In genomic region chr9:82826426-82826825, GRCm38 (mm10) we compare ENCODE assay signal across 10 mouse cellular contexts. TPM values are rescaled to one million over a fixed set of nuclear protein-coding genes. Genes with fewer than 3 reads are reported as not detected.
"Had no signal": no experiment of that assay in that cellular context is flagged by ENCODE, and none has a peak within 500 bp of the region (broad histone marks: within the 10 kb centered on the region; RNA-seq: fewer than 3 reads in every experiment).

No protein-coding gene starts in this region.

- DNase-seq: kidney, adult 18-20 months; kidney, postnatal 10 days; kidney, postnatal 4 days; liver, embryonic 13.5 days; lung, adult 18-20 months; thymus, postnatal 4 days had no signal

- H3K36me3 ChIP-seq: liver, embryonic 13.5 days; midbrain, embryonic 12.5 days had no signal

- H3K27ac ChIP-seq: limb, embryonic 15.5 days; liver, embryonic 13.5 days; midbrain, embryonic 12.5 days; neural tube, embryonic 12.5 days had no signal

- H3K27me3 ChIP-seq: limb, embryonic 15.5 days; liver, embryonic 13.5 days; midbrain, embryonic 12.5 days; neural tube, embryonic 12.5 days had no signal

- H3K9me3 ChIP-seq: limb, embryonic 15.5 days; liver, embryonic 13.5 days; midbrain, embryonic 12.5 days; neural tube, embryonic 12.5 days had no signal

- H3K4me2 ChIP-seq: limb, embryonic 15.5 days; liver, embryonic 13.5 days; midbrain, embryonic 12.5 days; neural tube, embryonic 12.5 days had no signal

- H3K9ac ChIP-seq: limb, embryonic 15.5 days; liver, embryonic 13.5 days; midbrain, embryonic 12.5 days; neural tube, embryonic 12.5 days had no signal

- H3K4me3 ChIP-seq: limb, embryonic 15.5 days; liver, embryonic 13.5 days; midbrain, embryonic 12.5 days; neural tube, embryonic 12.5 days had no signal

RNA-seq across cellular contexts. Expression of gene Irak1bp1, which starts 2.9 kb away (rescaled TPM):
- total RNA-seq: neutrophil, adult 5-6 weeks had no signal
